Mouse (Mus musculus): ENCODE data around the gene Gigyf2. TPM values are rescaled to one million over a fixed set of nuclear protein-coding genes. Genes with fewer than 3 reads are reported as not detected.
A peak's percentile ranks its signal among the peaks of the same experiment; 100 is the strongest.

The Gigyf2 gene
- total RNA-seq (2014; fragmentation: Nextera tagmentation) (62.5 and 69.5 TPM in 2 replicates), total RNA-seq (2017) (64.4 and 81.0 TPM in 2 replicates)

DNA sequence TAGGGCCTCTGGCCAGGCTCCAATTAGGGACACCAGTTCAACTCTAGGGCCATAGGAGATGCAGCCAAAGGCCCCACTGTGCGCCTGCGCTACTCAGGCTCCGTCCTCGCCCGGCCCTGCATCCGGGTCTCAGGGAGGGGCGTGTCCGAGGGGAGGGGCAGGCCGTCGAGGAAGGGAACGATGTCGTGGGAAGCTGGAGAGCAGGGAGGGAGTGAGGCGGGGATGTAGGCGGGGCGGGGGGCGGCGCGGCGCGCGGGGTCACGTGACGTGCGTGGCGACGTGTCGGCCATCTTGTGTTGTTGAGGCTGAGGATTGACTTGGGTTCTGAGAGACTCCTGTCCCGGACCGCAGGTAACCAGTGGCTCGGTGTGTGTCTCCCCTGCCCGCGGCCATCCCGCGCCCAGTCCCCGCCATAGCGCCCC, at the start of gene Gigyf2:
Gene Gigyf2, plus strand, starts transcription at position 257 of the 422 bp plus-strand sequence.
- ATAC-seq (replicated peaks; ENCODE audit: poor library complexity, severe bottlenecking): peak; percentile 100

DNA sequence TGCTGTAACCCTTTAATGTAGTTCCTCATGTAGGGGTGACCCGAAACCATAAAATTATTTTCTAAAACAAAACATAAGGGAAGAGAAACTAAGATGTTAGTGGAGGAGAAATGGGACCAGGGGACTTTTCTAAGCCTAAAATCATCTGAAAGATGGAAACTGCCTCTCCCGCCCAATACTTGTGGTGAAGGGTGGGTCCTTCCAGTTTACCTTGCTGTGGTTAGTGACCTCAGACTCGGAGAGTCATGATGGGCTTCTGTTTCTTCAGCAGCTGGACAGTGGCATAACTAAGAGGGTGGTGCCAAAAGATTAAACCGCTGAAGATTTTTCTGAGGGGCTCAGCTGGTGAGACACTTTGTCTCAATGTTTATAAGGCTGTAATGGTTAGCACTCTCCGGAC, 46.5 kb upstream of the Gigyf2 start:
- peak; percentile 65 for ATAC-seq (replicated peaks; ENCODE audit: poor library complexity, severe bottlenecking)

DNA sequence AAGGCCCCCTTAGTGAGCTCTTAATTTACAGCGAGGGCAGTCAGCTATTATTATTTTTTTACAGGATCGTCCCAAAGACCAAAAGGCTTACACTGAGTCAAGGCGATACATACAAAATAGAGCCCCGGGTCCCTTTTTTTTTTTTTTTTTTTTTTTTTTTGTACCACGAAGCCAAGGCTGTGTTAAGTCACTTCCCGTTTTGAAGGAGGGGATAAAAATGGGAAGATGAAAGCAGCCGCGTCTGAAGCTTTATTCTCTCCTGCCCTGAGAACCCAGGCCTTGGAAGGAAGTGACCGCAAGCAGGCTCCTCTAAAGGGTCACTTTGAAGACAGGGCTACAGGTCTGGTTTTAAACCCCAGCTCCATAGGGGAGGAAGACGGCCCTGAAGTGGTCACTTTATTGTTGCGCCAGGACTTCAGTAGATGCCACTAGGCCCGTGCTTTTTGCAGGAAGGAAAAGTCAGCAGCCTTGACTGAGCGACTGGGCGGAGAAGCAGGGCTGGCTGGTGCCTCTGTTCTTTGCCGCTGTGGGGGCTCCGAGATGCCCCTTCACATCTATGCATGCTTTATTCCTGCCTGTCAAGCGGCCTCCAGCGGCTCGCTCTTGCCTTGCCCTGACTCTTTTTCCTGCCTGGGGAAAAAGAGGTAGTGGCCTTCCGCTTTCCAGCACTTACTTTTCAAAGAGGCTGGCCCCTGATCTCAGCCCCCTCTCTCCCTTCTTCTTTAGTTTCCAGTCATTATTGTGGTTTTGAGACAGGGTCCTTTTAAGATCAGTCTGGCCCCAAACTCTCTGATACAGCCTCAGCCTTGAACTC, 45.0 kb upstream of the Gigyf2 start:
- ATAC-seq (replicated peaks; ENCODE audit: poor library complexity, severe bottlenecking): peak; percentile 76

DNA sequence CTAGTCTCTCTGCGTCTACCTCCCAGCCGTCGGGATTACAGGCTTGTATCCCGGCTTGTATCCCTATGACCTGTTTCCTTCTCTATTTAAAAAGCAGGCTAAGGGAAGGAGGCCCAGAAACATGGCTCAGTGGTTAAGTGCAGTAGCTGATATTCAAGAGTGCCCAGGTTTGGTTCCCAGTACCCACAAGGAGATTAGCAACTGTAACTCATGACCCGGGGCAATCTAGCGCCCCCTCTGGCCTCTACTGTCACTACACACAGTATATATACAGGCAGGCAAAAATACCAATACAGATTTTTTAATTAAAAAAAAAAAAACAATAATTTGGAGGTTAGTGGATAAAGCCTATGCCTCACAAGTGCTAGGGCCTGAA, 44.4 kb upstream of the Gigyf2 start:
- ATAC-seq (replicated peaks; ENCODE audit: poor library complexity, severe bottlenecking): no peak

- ATAC-seq (replicated peaks; ENCODE audit: poor library complexity, severe bottlenecking): no peak
These were observed 43.3 kb upstream of the Gigyf2 start for GRCm38 (mm10) chr1:87283410-87283960.

DNA sequence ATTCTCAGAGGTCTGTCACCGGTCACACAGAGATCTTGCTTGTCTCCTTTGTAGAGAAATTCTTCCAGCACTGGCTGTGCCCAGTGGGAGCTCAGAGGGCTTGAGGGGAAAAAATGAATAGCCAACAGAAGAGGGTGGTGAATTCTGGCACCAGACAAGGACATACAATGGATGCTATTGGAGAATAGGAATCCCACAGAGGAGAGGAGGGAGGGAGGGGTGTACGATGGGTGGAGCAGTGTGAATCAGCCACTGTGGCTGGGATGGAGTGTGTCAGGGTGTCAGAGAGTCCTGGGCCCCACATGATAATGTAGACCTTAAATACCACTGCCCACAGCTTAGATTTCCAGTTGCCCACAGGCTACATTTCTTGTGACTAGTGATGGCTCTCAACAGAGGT, 39.7 kb upstream of the Gigyf2 start:
- no peak for ATAC-seq (replicated peaks; ENCODE audit: poor library complexity, severe bottlenecking)

DNA sequence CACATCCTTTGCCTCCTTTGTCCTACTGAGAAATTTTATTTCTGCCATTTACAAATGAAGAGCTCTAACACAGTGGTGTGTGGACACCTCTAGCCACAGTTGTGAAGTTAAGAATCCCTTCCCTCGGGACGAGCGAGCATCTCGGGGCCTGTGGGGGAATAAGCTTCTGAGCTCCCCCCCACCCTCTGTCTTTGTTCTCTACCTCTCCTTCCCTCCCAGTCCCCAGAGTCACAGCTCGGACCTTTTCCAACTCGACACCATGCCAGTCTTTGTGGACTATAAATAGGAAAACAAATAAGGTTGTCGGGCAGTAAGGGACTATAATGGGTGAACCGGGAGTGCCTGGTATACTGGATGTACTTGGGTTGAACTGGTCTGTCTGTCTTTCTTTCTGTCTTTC, 35.4 kb upstream of the Gigyf2 start:
- no peak for ATAC-seq (replicated peaks; ENCODE audit: poor library complexity, severe bottlenecking)

GRCm38 (mm10) chr1:87292420-87293190, 34.2 kb upstream of the Gigyf2 start:
- no peak for ATAC-seq (replicated peaks; ENCODE audit: poor library complexity, severe bottlenecking)

- ATAC-seq (replicated peaks; ENCODE audit: poor library complexity, severe bottlenecking): no peak
These were observed 32.6 kb upstream of the Gigyf2 start for GRCm38 (mm10) chr1:87294063-87294710.

GRCm38 (mm10) chr1:87294951-87295350, 31.8 kb upstream of the Gigyf2 start:
- no peak for ATAC-seq (replicated peaks; ENCODE audit: poor library complexity, severe bottlenecking)

GRCm38 (mm10) chr1:87297346-87297925, 29.4 kb upstream of the Gigyf2 start:
- no peak for ATAC-seq (replicated peaks; ENCODE audit: poor library complexity, severe bottlenecking)

DNA sequence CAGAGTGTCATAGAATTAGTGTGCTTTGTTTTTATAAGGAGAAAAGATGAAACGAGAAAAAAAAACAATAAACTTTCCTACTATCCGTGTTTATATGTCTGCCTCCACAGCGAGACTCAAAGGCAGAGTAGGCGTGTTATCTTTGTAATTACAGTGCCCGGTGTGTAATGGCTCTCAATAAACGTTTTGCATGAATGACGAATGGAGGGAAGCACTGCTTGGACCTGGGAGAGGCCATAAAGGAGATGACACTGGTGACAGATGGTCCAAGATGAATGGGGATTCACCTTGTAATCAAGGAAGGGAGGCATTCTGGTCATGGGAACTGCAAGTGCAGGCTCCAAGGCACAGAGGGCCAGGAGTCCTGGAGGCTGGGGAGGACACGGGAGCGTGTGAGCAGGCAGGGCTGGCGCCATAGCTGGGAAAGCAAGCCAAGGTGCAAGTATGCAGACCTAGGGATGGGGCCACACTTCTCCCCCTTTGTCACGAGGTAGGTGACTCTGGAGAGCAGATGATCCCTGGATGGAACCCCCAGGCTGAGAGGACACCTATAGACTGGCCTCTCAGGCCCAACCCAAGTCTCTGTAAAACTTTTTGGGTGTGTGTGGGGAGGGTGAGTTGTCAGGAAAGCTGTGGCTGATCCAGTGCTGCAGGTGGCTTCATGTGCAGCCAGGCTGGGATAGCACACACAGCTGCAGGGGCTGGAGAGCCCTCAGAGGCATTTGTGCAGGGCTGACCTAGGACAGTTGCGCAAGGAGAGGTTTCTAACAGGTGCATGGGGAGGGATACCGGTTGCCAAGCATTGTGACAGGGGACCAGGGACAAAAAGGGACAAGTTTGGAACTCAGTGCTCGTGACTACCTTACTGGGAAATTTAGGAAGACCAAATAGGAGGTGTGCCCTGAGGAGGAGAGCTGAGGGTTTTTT, 26.2 kb upstream of the Gigyf2 start:
- no peak for ATAC-seq (replicated peaks; ENCODE audit: poor library complexity, severe bottlenecking)

- no peak for ATAC-seq (replicated peaks; ENCODE audit: poor library complexity, severe bottlenecking)
These were observed 24.8 kb upstream of the Gigyf2 start for GRCm38 (mm10) chr1:87301971-87302370.

DNA sequence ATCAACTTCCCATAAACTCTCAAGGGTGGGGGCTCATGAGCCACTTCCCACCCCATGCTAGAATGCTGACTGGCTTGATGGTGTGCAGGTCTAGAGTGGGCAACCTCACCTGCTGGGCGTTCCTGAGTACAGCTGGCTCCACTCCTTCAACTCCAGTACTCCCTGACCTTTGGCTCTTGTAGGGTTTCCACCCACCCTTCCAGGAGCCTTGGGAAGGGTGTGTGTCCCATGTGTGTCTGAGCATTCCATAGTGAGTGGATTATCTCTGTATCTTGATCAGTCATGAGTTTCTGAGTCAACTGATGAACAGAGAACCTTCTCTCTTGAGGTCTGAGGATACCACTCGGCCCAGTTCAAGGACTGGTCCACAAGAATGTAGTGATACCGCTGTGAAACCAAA, 17.8 kb upstream of the Gigyf2 start:
- ATAC-seq (replicated peaks; ENCODE audit: poor library complexity, severe bottlenecking): no peak

DNA sequence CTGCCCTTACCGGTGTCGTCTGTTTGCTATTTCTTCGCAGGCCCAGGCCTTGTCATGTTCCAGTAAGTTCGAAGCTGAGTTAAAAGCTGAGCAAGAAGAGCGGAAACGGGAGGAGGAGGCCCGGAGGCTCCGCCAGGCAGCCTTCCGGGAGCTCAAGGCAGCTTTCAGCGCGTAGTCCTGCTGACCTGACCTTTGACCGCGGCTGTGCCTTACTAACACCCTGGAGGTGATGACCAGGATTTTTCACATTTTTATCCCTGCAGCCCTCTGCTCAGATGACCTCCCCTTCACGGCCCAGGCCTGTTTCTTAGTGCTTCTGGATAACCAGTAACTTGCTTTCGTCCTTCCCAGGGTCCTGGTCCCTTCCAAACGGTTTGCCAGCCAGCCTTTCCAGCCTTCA, 17.2 kb upstream of the Gigyf2 start:
- no peak for ATAC-seq (replicated peaks; ENCODE audit: poor library complexity, severe bottlenecking)

DNA sequence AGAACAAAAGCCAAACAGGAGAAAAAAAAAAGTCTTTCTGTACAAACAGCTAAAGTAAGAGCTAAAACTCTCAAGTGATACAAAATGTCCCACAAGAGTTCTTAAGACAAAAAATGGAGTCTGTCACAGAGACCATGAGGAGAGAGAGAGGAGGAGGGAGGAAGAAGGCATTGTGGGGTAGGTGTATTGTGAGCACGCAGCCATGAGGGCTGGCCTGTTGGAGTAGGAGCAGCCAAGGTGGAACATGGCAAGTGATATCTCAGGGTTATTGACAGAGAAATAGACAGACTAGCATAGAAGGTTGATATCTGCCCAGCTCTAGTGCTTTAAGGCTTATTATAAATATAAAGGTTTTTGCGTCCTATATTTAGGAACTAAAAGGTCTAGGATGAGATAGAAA, 14.1 kb upstream of the Gigyf2 start:
- no peak for ATAC-seq (replicated peaks; ENCODE audit: poor library complexity, severe bottlenecking)

- ATAC-seq (replicated peaks; ENCODE audit: poor library complexity, severe bottlenecking): no peak
These were observed 13.7 kb upstream of the Gigyf2 start for GRCm38 (mm10) chr1:87313116-87313515.

DNA sequence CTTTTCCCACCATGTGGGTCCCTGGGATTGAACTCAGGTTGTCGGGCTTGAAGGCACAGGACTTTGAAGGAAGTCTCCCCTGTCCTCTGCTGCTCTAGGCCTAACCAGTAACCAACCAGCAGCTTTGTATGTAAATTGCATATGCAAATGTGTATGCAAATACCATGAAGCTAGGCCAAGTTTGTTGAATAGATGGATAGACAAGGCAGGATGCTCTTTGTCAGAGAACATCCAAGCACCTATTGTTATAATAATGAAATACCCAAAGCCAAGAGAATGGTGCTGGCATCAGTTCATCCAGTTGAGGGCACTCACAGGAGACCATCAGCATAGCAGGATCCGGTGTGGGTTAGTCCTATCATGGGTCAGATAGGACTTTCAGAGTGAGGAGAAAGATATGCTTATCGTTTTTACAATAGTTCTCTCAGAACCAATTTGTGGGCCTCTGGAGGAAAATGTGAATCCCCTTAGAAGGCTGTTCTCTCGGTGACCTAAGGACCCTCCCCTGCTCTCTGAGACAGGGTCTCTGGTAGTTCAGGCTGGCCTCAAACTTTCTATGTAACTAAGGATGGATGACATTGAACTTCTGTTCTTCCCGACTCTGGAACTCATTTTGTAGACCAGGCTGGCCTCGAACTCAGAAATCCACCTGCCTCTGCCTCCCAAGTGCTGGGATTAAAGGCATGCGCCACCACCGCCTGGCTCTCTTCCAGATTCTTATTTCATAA, 12.8 kb upstream of the Gigyf2 start:
- ATAC-seq (replicated peaks; ENCODE audit: poor library complexity, severe bottlenecking): no peak

GRCm38 (mm10) chr1:87315431-87315830, 11.4 kb upstream of the Gigyf2 start:
- no peak for ATAC-seq (replicated peaks; ENCODE audit: poor library complexity, severe bottlenecking)
